Mouse (Mus musculus): ENCODE results near the gene Nuak2.
A peak's percentile ranks its signal among the peaks of the same experiment; 100 is the strongest.

Nuak2 gene

GRCm38 (mm10) chr1:132353389-132353788 is 37.5 kb downstream of the Nuak2 start:
- DNase-seq (ENCODE audit: low read depth, low spot score): no peak

- DNase-seq (ENCODE audit: low read depth, low spot score): no peak
Observed at GRCm38 (mm10) chr1:132354234-132354633, 38.3 kb downstream of the Nuak2 start.

- no peak for DNase-seq (ENCODE audit: low read depth, low spot score)
Observed at GRCm38 (mm10) chr1:132355162-132355601, 39.3 kb downstream of the Nuak2 start.

- peak; percentile 90 for DNase-seq (ENCODE audit: low read depth, low spot score)
Observed at GRCm38 (mm10) chr1:132355841-132356242, 39.9 kb downstream of the Nuak2 start.

GRCm38 (mm10) chr1:132356841-132357240 is 40.9 kb downstream of the Nuak2 start:
- DNase-seq (ENCODE audit: low read depth, low spot score): no peak

GRCm38 (mm10) chr1:132361959-132362358 is 46.0 kb downstream of the Nuak2 start:
- no peak for DNase-seq (ENCODE audit: low read depth, low spot score)

- no peak for DNase-seq (ENCODE audit: low read depth, low spot score)
Observed at GRCm38 (mm10) chr1:132364388-132364787, 48.5 kb downstream of the Nuak2 start.

- no peak for DNase-seq (ENCODE audit: low read depth, low spot score)
Observed at GRCm38 (mm10) chr1:132364896-132365557, 49.1 kb downstream of the Nuak2 start.

GRCm38 (mm10) chr1:132365645-132366044 is 49.7 kb downstream of the Nuak2 start:
- DNase-seq (ENCODE audit: low read depth, low spot score): no peak

- DNase-seq (ENCODE audit: low read depth, low spot score): no peak
Observed at GRCm38 (mm10) chr1:132366235-132366634, 50.3 kb downstream of the Nuak2 start.

GRCm38 (mm10) chr1:132366937-132367336 is 51.0 kb downstream of the Nuak2 start:
- DNase-seq (ENCODE audit: low read depth, low spot score): no peak

- DNase-seq (ENCODE audit: low read depth, low spot score): peak; percentile 83
Observed at GRCm38 (mm10) chr1:132367692-132368506, 52.0 kb downstream of the Nuak2 start.

GRCm38 (mm10) chr1:132370681-132371173 is 54.8 kb downstream of the Nuak2 start:
- DNase-seq (ENCODE audit: low read depth, low spot score): no peak

- DNase-seq (ENCODE audit: low read depth, low spot score): peak; percentile 57
Observed at GRCm38 (mm10) chr1:132371298-132372081, 55.6 kb downstream of the Nuak2 start.

- DNase-seq (ENCODE audit: low read depth, low spot score): no peak
Observed at GRCm38 (mm10) chr1:132372354-132372753, 56.4 kb downstream of the Nuak2 start.

- no peak for DNase-seq (ENCODE audit: low read depth, low spot score)
Observed at GRCm38 (mm10) chr1:132372896-132373534, 57.1 kb downstream of the Nuak2 start.

GRCm38 (mm10) chr1:132374140-132374872 is 58.4 kb downstream of the Nuak2 start:
- no peak for DNase-seq (ENCODE audit: low read depth, low spot score)

- no peak for DNase-seq (ENCODE audit: low read depth, low spot score)
Observed at GRCm38 (mm10) chr1:132374873-132375244, 58.9 kb downstream of the Nuak2 start.

GRCm38 (mm10) chr1:132375256-132375655 is 59.3 kb downstream of the Nuak2 start:
- no peak for DNase-seq (ENCODE audit: low read depth, low spot score)

- no peak for DNase-seq (ENCODE audit: low read depth, low spot score)
Observed at GRCm38 (mm10) chr1:132376211-132377054, 60.5 kb downstream of the Nuak2 start.

All from ZHBTc4 (cell line).